Mouse (Mus musculus) olfactory bulb, adult 2 months (tissue): Measurements from ENCODE around the gene Ubr2.

Experiments used
- CTCF ChIP-seq: fragments of 200-500 bp; IDR thresholded peaks from 2 replicates; pipeline ENCODE4 v1.5.1; 2012; ENCODE audit warnings: low read depth, mild to moderate bottlenecking, low read length, moderate library complexity; ENCODE audit not compliant: insufficient read depth
- POLR2A ChIP-seq: fragments of 200-500 bp; IDR thresholded peaks from 2 replicates; pipeline ENCODE4 v1.6.1; 2012; ENCODE audit warnings: mild to moderate bottlenecking, low read depth, low read length, moderate library complexity; ENCODE audit not compliant: insufficient read depth

DNA sequence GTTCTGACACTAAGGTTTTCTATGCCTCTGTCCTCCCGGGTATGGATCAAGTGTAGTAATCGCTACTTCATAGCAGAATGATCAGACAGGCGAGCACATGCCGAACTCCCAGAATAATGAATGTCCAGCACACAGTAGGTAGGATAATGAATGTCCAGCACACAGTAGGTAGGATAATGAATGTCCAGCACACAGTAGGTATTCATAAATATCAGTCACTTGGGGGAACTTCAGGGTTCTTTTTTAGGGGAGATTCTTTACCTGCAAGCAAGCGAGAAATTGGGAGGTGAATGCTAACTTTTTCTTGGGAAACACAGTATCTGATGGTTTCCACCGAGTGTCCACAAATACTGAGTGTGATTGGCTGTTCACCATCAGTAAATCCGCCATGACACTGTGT lies 37.8 kb downstream of the Ubr2 start:
- TF ChIP-seq POLR2A (no peak), CTCF (no peak)
